Mouse (Mus musculus): ENCODE measurements around the gene Gclm.

- TF ChIP-seq CTCF (IDR thresholded peaks at IDR 0.05; ENCODE audit: low read depth) (no peak), EP300 (optimal IDR thresholded peaks at IDR 0.05) (no peak)
Measured at GRCm38 (mm10) chr3:122242876-122243275, 2.5 kb upstream of the Gclm start.

Data from stomach, postnatal 0 days (tissue).